Mouse (Mus musculus): ENCODE measurements around the gene Cnr1. TPM values are rescaled to one million over a fixed set of nuclear protein-coding genes. Genes with fewer than 3 reads are reported as not detected.

Gene Cnr1
- total and polyA plus RNA-seq, 2 experiments from 2014 or later: 35.3 to 112 TPM

- no peak for DNase-seq (ENCODE audit: low spot score)
- WGBS: 75% methylated on average over 8 of the region's 8 CpGs
- H3K4me1 ChIP-seq (ENCODE audit: insufficient read depth, low read length): no peaks in the 10 kb centered on the region
- no peak for TF ChIP-seq CTCF (IDR thresholded peaks at IDR 0.05; ENCODE audit: low read depth)
- H3K9me3 ChIP-seq (ENCODE audit: low read length): no peaks in the 10 kb centered on the region
- no peaks in the 10 kb centered on the region for H3K27me3 ChIP-seq (ENCODE audit: insufficient read depth, low read length)
- no peaks in the 10 kb centered on the region for H3K36me3 ChIP-seq (ENCODE audit: insufficient read depth, low read length)
- no peak overlapping the region for H3K4me2 ChIP-seq (ENCODE audit: low read depth, low read length)
- H3K9ac ChIP-seq (replicated peaks; ENCODE audit: low read length): no peak overlapping the region
- H3K27ac ChIP-seq: no peak overlapping the region
- ATAC-seq: no peak
- H3K4me3 ChIP-seq (ENCODE audit: low read length): no peak overlapping the region
These were observed 29.3 kb upstream of the Cnr1 start for GRCm38 (mm10) chr4:33895046-33895445.

- Histone ChIP-seq H3K4me1 (ENCODE audit: insufficient read depth, low read length) (no peaks in the 10 kb centered on the region), H3K9ac (replicated peaks; ENCODE audit: low read length) (no peak overlapping the region), H3K4me3 (ENCODE audit: low read length) (no peak overlapping the region), H3K4me2 (ENCODE audit: low read depth, low read length) (no peak overlapping the region), H3K36me3 (ENCODE audit: insufficient read depth, low read length) (no peaks in the 10 kb centered on the region), H3K9me3 (ENCODE audit: low read length) (no peaks in the 10 kb centered on the region), H3K27me3 (ENCODE audit: insufficient read depth, low read length) (no peaks in the 10 kb centered on the region), H3K27ac (no peak overlapping the region)
- ATAC-seq (no peak), DNase-seq (ENCODE audit: low spot score) (no peak)
- TF ChIP-seq CTCF (IDR thresholded peaks at IDR 0.05; ENCODE audit: low read depth): no peak
- 91% methylated on average over 2 of the region's 2 CpGs for WGBS
These were observed 28.9 kb upstream of the Cnr1 start for GRCm38 (mm10) chr4:33895491-33895890.

GRCm38 (mm10) chr4:33901659-33902058 is 22.7 kb upstream of the Cnr1 start:
- Histone ChIP-seq H3K27ac (no peak overlapping the region), H3K4me2 (ENCODE audit: low read depth, low read length) (no peak overlapping the region), H3K9me3 (ENCODE audit: low read length) (no peaks in the 10 kb centered on the region), H3K36me3 (ENCODE audit: insufficient read depth, low read length) (no peaks in the 10 kb centered on the region), H3K9ac (replicated peaks; ENCODE audit: low read length) (no peak overlapping the region), H3K4me3 (ENCODE audit: low read length) (no peak overlapping the region), H3K4me1 (ENCODE audit: insufficient read depth, low read length) (no peaks in the 10 kb centered on the region), H3K27me3 (ENCODE audit: insufficient read depth, low read length) (no peaks in the 10 kb centered on the region)
- DNase-seq (ENCODE audit: low spot score): peak; percentile 40
- ATAC-seq: no peak
- WGBS: 72% methylated on average over 3 of the region's 3 CpGs
- TF ChIP-seq CTCF (IDR thresholded peaks at IDR 0.05; ENCODE audit: low read depth): no peak

GRCm38 (mm10) chr4:33903812-33904340 is 20.5 kb upstream of the Cnr1 start:
- no peak for ATAC-seq
- H3K4me3 ChIP-seq (ENCODE audit: low read length): no peak overlapping the region
- no peak overlapping the region for H3K27ac ChIP-seq
- H3K36me3 ChIP-seq (ENCODE audit: insufficient read depth, low read length): no peaks in the 10 kb centered on the region
- H3K9me3 ChIP-seq (ENCODE audit: low read length): no peaks in the 10 kb centered on the region
- no peaks in the 10 kb centered on the region for H3K27me3 ChIP-seq (ENCODE audit: insufficient read depth, low read length)
- DNase-seq (ENCODE audit: low spot score): no peak
- TF ChIP-seq CTCF (IDR thresholded peaks at IDR 0.05; ENCODE audit: low read depth): no peak
- 76% methylated on average over 1 of the region's 1 CpGs for WGBS
- H3K4me1 ChIP-seq (ENCODE audit: insufficient read depth, low read length): no peaks in the 10 kb centered on the region
- H3K4me2 ChIP-seq (ENCODE audit: low read depth, low read length): no peak overlapping the region
- no peak overlapping the region for H3K9ac ChIP-seq (replicated peaks; ENCODE audit: low read length)

- no peak overlapping the region for H3K27ac ChIP-seq
- H3K4me1 ChIP-seq (ENCODE audit: insufficient read depth, low read length): no peaks in the 10 kb centered on the region
- TF ChIP-seq CTCF (IDR thresholded peaks at IDR 0.05; ENCODE audit: low read depth): no peak
- no peaks in the 10 kb centered on the region for H3K36me3 ChIP-seq (ENCODE audit: insufficient read depth, low read length)
- H3K4me2 ChIP-seq (ENCODE audit: low read depth, low read length): no peak overlapping the region
- no peak overlapping the region for H3K9ac ChIP-seq (replicated peaks; ENCODE audit: low read length)
- ATAC-seq: no peak
- no peaks in the 10 kb centered on the region for H3K9me3 ChIP-seq (ENCODE audit: low read length)
- 72% methylated on average over 4 of the region's 4 CpGs for WGBS
- no peaks in the 10 kb centered on the region for H3K27me3 ChIP-seq (ENCODE audit: insufficient read depth, low read length)
- DNase-seq (ENCODE audit: low spot score): no peak
- no peak overlapping the region for H3K4me3 ChIP-seq (ENCODE audit: low read length)
These were observed 19.6 kb upstream of the Cnr1 start for GRCm38 (mm10) chr4:33904826-33905225.

- Histone ChIP-seq H3K27ac (no peak overlapping the region), H3K4me2 (ENCODE audit: low read depth, low read length) (no peak overlapping the region), H3K4me3 (ENCODE audit: low read length) (no peak overlapping the region), H3K9me3 (ENCODE audit: low read length) (no peaks in the 10 kb centered on the region), H3K27me3 (ENCODE audit: insufficient read depth, low read length) (no peaks in the 10 kb centered on the region), H3K4me1 (ENCODE audit: insufficient read depth, low read length) (no peaks in the 10 kb centered on the region), H3K9ac (replicated peaks; ENCODE audit: low read length) (no peak overlapping the region), H3K36me3 (ENCODE audit: insufficient read depth, low read length) (no peaks in the 10 kb centered on the region)
- DNase-seq (ENCODE audit: low spot score) (no peak), ATAC-seq (no peak)
- WGBS: 38% methylated on average over 3 of the region's 3 CpGs
- TF ChIP-seq CTCF (IDR thresholded peaks at IDR 0.05; ENCODE audit: low read depth): no peak
These were observed 15.6 kb upstream of the Cnr1 start for GRCm38 (mm10) chr4:33908786-33909185.

GRCm38 (mm10) chr4:33915730-33916129 is 8.7 kb upstream of the Cnr1 start:
- no peaks in the 10 kb centered on the region for H3K36me3 ChIP-seq (ENCODE audit: insufficient read depth, low read length)
- H3K9ac ChIP-seq (replicated peaks; ENCODE audit: low read length): no peak overlapping the region
- H3K27ac ChIP-seq: no peak overlapping the region
- WGBS: 53% methylated on average over 5 of the region's 5 CpGs
- no peak overlapping the region for H3K4me3 ChIP-seq (ENCODE audit: low read length)
- H3K4me2 ChIP-seq (ENCODE audit: low read depth, low read length): no peak overlapping the region
- H3K4me1 ChIP-seq (ENCODE audit: insufficient read depth, low read length): no peaks in the 10 kb centered on the region
- TF ChIP-seq CTCF (IDR thresholded peaks at IDR 0.05; ENCODE audit: low read depth): no peak
- DNase-seq (ENCODE audit: low spot score) (peak; percentile 48), ATAC-seq (no peak)
- H3K9me3 ChIP-seq (ENCODE audit: low read length): no peaks in the 10 kb centered on the region
- no peaks in the 10 kb centered on the region for H3K27me3 ChIP-seq (ENCODE audit: insufficient read depth, low read length)

All from hindbrain, postnatal 0 days (tissue).